In genomic region chr5:73382737-73383646, GRCm38 (mm10) we compare ENCODE assay signal across 9 mouse cellular contexts. TPM values are rescaled to one million over a fixed set of nuclear protein-coding genes. Genes with fewer than 3 reads are reported as not detected.
A peak's percentile ranks its signal among the peaks of the same experiment; 100 is the strongest.
DNase-seq lines count a peak whose midpoint lies in the region; ATAC-seq and TF ChIP-seq lines count a peak whose summit lies in the region.
"Had no signal": no experiment of that assay in that cellular context is flagged by ENCODE, and none has a peak within 500 bp of the region (broad histone marks: within the 10 kb centered on the region; RNA-seq: fewer than 3 reads in every experiment).

No protein-coding gene starts in this region.

- no peaks in the 10 kb centered on the region for H3K9me3 ChIP-seq in liver, embryonic 12.5 days (replicated peaks)
- H3K9me3 ChIP-seq in embryonic facial prominence, embryonic 12.5 days = no peaks in the 10 kb centered on the region
- no peaks in the 10 kb centered on the region for H3K9me3 ChIP-seq in hindbrain, embryonic 12.5 days (replicated peaks)
- H3K9me3 ChIP-seq: embryonic facial prominence, embryonic 13.5 days had no signal

- H3K27me3 ChIP-seq in liver, adult 2 months (ENCODE audit: control insufficient read depth, insufficient read depth, low read length) = no peaks in the 10 kb centered on the region
- H3K27me3 ChIP-seq in liver, embryonic 12.5 days (replicated peaks) = peaks cover 22% of the 10 kb centered on the region
- peaks cover 3% of the 10 kb centered on the region; the same call in 1 of the 2 replicates for H3K27me3 ChIP-seq in embryonic facial prominence, embryonic 12.5 days
- H3K27me3 ChIP-seq in hindbrain, embryonic 12.5 days = peaks cover 15% of the 10 kb centered on the region

- H3K4me3 ChIP-seq in liver, adult 2 months (ENCODE audit: insufficient read depth, low read depth, low read length) = no peak overlapping the region
- H3K4me3 ChIP-seq in liver, embryonic 12.5 days = no peak overlapping the region
- no peak overlapping the region for H3K4me3 ChIP-seq in embryonic facial prominence, embryonic 12.5 days
- H3K4me3 ChIP-seq in hindbrain, embryonic 12.5 days = no peak overlapping the region
- H3K4me3 ChIP-seq: embryonic facial prominence, embryonic 13.5 days had no signal

- H3K79me2 ChIP-seq in liver, adult 2 months (ENCODE audit: control insufficient read depth, insufficient read depth, low read length) = no peaks in the 10 kb centered on the region

- no peaks in the 10 kb centered on the region for H3K36me3 ChIP-seq in liver, adult 2 months (ENCODE audit: control insufficient read depth, insufficient read depth, low read length)
- no peaks in the 10 kb centered on the region for H3K36me3 ChIP-seq in liver, embryonic 12.5 days
- H3K36me3 ChIP-seq in embryonic facial prominence, embryonic 12.5 days = no peaks in the 10 kb centered on the region
- H3K36me3 ChIP-seq in hindbrain, embryonic 12.5 days = no peaks in the 10 kb centered on the region
- H3K36me3 ChIP-seq: embryonic facial prominence, embryonic 13.5 days had no signal

- TF ChIP-seq POLR2A in liver, adult 2 months (IDR thresholded peaks at IDR 0.05; ENCODE audit: extremely low read depth, insufficient read depth, low read length) = no peak

- no peak overlapping the region for H3K4me2 ChIP-seq in liver, embryonic 12.5 days
- H3K4me2 ChIP-seq in embryonic facial prominence, embryonic 12.5 days (replicated peaks) = no peak overlapping the region
- H3K4me2 ChIP-seq in hindbrain, embryonic 12.5 days (replicated peaks) = no peak overlapping the region
- H3K4me2 ChIP-seq: embryonic facial prominence, embryonic 13.5 days had no signal

- peak; percentile 3; the same call in 1 of the 2 replicates for TF ChIP-seq CTCF in liver, adult 2 months (IDR thresholded peaks at IDR 0.05; ENCODE audit: low read depth, low read length)

- intact Hi-C loops in left cerebral cortex, postnatal 25 days (cut with DNase I) = loop anchor here (5.0 kb wide), 1 partner anchor 401 kb away; no protein-coding TSS in a partner anchor

- DNase-seq in liver, adult 2 months (ENCODE audit: extremely low read depth, low read depth, low spot score) = peak; percentile 57
- peak; percentile 80 for DNase-seq in brain, adult 2 months (ENCODE audit: low read depth, low spot score)
- peak; percentile 75 to 85 for DNase-seq in left cerebral cortex, postnatal 25 days (ENCODE audit: low spot score in 2 of 2)
- peak; percentile 59 to 70 for DNase-seq in natural killer cell, adult 2 months (ENCODE audit: low spot score in 2 of 2)
- peak; percentile 75 for DNase-seq in thymus, postnatal 14 days

- 15% methylated on average over 3 of the region's 3 CpGs for WGBS in liver, adult 2 months
- WGBS in liver, embryonic 12.5 days (ENCODE audit: insufficient replicate concordance) = 25% methylated on average over 3 of the region's 3 CpGs
- 30% methylated on average over 3 of the region's 3 CpGs for WGBS in embryonic facial prominence, embryonic 12.5 days
- WGBS in hindbrain, embryonic 12.5 days = 34% methylated on average over 3 of the region's 3 CpGs

- H3K27ac ChIP-seq in liver, adult 2 months (replicated peaks; ENCODE audit: insufficient read depth, low read depth, low read length) = no peak overlapping the region
- H3K27ac ChIP-seq in liver, embryonic 12.5 days = no peak overlapping the region
- H3K27ac ChIP-seq in embryonic facial prominence, embryonic 12.5 days = no peak overlapping the region
- no peak overlapping the region for H3K27ac ChIP-seq in hindbrain, embryonic 12.5 days
- H3K27ac ChIP-seq: embryonic facial prominence, embryonic 13.5 days had no signal

- H3K9ac ChIP-seq in liver, adult 2 months (ENCODE audit: low read depth, low read length) = no peak overlapping the region
- no peak overlapping the region for H3K9ac ChIP-seq in liver, embryonic 12.5 days
- no peak overlapping the region for H3K9ac ChIP-seq in embryonic facial prominence, embryonic 12.5 days
- no peak overlapping the region for H3K9ac ChIP-seq in hindbrain, embryonic 12.5 days

- ATAC-seq in liver, embryonic 12.5 days = no peak
- ATAC-seq in embryonic facial prominence, embryonic 12.5 days (ENCODE audit: insufficient number of reproducible peaks, insufficient read depth, low FRiP score, low TSS enrichment) = peak; percentile 50; the same call in 1 of the 2 replicates
- ATAC-seq in hindbrain, embryonic 12.5 days (ENCODE audit: low FRiP score) = peak; percentile 35

- peaks cover 12% of the 10 kb centered on the region for H3K4me1 ChIP-seq in liver, adult 2 months (ENCODE audit: control insufficient read depth, insufficient read depth, low read length)
- no peaks in the 10 kb centered on the region for H3K4me1 ChIP-seq in liver, embryonic 12.5 days
- no peaks in the 10 kb centered on the region; the same call in 1 of the 2 replicates for H3K4me1 ChIP-seq in embryonic facial prominence, embryonic 12.5 days
- H3K4me1 ChIP-seq in hindbrain, embryonic 12.5 days = no peaks in the 10 kb centered on the region
- H3K4me1 ChIP-seq: embryonic facial prominence, embryonic 13.5 days had no signal

RNA-seq across cellular contexts. Expression of gene Cwh43, which starts 22.9 kb away (rescaled TPM):
- total RNA-seq in liver, adult 2 months (2014; rRNA removed) = not detected in 2 replicates
- not detected in 2 replicates for polyA plus RNA-seq in liver, adult 2 months (2012; rRNA removed)
- polyA plus RNA-seq in liver, embryonic 12.5 days (2016; fragmentation: Nextera tagmentation; extraction: Ambion mirVana) = not detected in 2 replicates
- not detected in 2 replicates for polyA plus RNA-seq in embryonic facial prominence, embryonic 12.5 days (2016; fragmentation: Nextera tagmentation; extraction: Ambion mirVana)
- 0.20 TPM in 1 of 2 replicates, not detected in the other for polyA plus RNA-seq in hindbrain, embryonic 12.5 days (2016; fragmentation: Nextera tagmentation; extraction: Ambion mirVana)
- 1 to 10 TPM; 1.9 to 2.2 TPM for total RNA-seq in left cerebral cortex, postnatal 25 days (2021)

RNA-seq across cellular contexts. Expression of gene Ociad2, which starts 42.2 kb away (rescaled TPM):
- 8.4 and 10.3 TPM in 2 replicates for total RNA-seq in liver, adult 2 months (2014; rRNA removed)
- polyA plus RNA-seq in liver, adult 2 months (2012; rRNA removed) = 3.4 and 4.3 TPM in 2 replicates
- 4.7 and 4.9 TPM in 2 replicates for polyA plus RNA-seq in liver, embryonic 12.5 days (2016; fragmentation: Nextera tagmentation; extraction: Ambion mirVana)
- polyA plus RNA-seq in embryonic facial prominence, embryonic 12.5 days (2016; fragmentation: Nextera tagmentation; extraction: Ambion mirVana) = 10.3 and 13.6 TPM in 2 replicates
- polyA plus RNA-seq in hindbrain, embryonic 12.5 days (2016; fragmentation: Nextera tagmentation; extraction: Ambion mirVana) = 12.7 and 16.4 TPM in 2 replicates
- 100 to 1,000 TPM; 122 to 128 TPM for total RNA-seq in left cerebral cortex, postnatal 25 days (2021)
